Mouse (Mus musculus) forebrain, embryonic 13.5 days (tissue): ENCODE data around the gene Ppp2r2c. TPM values are rescaled to one million over a fixed set of nuclear protein-coding genes. Genes with fewer than 3 reads are reported as not detected.
A peak's percentile ranks its signal among the peaks of the same experiment; 100 is the strongest.

Experiments used
- ATAC-seq: fragments of 200-750 bp; cut with Nextera tagmentation; 2 replicates; pipeline ENCODE4 v1.8.0; 2017
- H3K27ac ChIP-seq: fragments of 300-500 bp; sonication (generic); 2 replicates; pipeline ENCODE4 v1.5.1; 2015; ENCODE audit warnings: inconsistent platforms, mild to moderate bottlenecking, moderate library complexity
- H3K27me3 ChIP-seq: fragments of 300-500 bp; sonication (generic); 2 replicates; pipeline ENCODE4 v1.6.1; 2015; ENCODE audit warnings: mild to moderate bottlenecking, inconsistent platforms
- H3K36me3 ChIP-seq: fragments of 300-500 bp; sonication (generic); 2 replicates; pipeline ENCODE4 v1.6.1; 2015; ENCODE audit warnings: mild to moderate bottlenecking, inconsistent platforms; ENCODE audit not compliant: poor library complexity, severe bottlenecking
- H3K4me1 ChIP-seq: fragments of 300-500 bp; sonication (generic); 2 replicates; pipeline ENCODE4 v1.6.1; 2015; ENCODE audit warnings: inconsistent platforms
- H3K4me2 ChIP-seq: fragments of 300-500 bp; sonication (generic); 2 replicates; pipeline ENCODE4 v1.6.1; 2015; ENCODE audit warnings: inconsistent platforms, mild to moderate bottlenecking, moderate library complexity
- H3K4me3 ChIP-seq: fragments of 300-500 bp; sonication (generic); 2 replicates; pipeline ENCODE4 v1.5.1; 2015; ENCODE audit warnings: mild to moderate bottlenecking, inconsistent platforms
- H3K9ac ChIP-seq: fragments of 300-500 bp; sonication (generic); 2 replicates; pipeline ENCODE4 v1.6.1; 2015; ENCODE audit warnings: mild to moderate bottlenecking, inconsistent platforms
- H3K9me3 ChIP-seq: fragments of 300-500 bp; sonication (generic); replicated peaks from 2 replicates; pipeline ENCODE4 v1.6.1; 2016; ENCODE audit warnings: inconsistent platforms
- WGBS: fragments of 180-500 bp; shearing (Covaris S2); methylation state at CpG from one replicate; pipeline ENCODE4 v1.1.7; 2015; 5-methylcytosine and 5-hydroxymethylcytosine counted together
- polyA plus RNA-seq: library from polyadenylated mRNA; unstranded; fragments of >200 nt; fragmentation: Nextera tagmentation; extraction: Ambion mirVana; gene quantifications from 2 replicates; pipeline ENCODE4 v1.2.1, GENCODE M21; 2015

Gene Ppp2r2c
- polyA plus RNA-seq, 1 experiment from 2014 or later = 9.0 TPM

DNA sequence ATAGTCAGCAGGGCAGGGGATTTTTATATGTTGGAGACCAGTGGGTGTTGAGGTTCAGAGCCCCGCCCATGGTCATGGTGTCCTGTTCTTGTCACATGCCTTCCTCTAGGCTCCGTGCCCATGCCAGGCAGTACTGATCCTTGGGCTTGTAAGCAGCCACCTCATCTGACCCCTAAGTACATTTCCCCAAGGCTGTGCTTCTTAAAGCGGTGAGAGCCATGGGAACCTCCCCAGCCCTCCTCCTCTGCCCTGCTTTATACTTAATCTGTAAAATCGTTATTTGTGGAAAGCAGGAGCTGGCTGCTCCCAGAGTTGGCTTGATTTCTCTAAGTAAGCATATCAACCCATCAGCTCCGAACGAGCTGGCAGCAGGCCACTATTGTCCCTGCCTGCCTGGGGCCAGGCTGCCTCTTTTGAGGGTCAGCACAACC is 31.9 kb downstream of the Ppp2r2c start:
- WGBS = 45% methylated on average over 6 of the region's 6 CpGs
- peaks cover 26% of the 10 kb centered on the region for H3K4me1 ChIP-seq
- no peaks in the 10 kb centered on the region for H3K36me3 ChIP-seq
- H3K4me2 ChIP-seq = no peak overlapping the region
- H3K9me3 ChIP-seq = no peaks in the 10 kb centered on the region
- no peak overlapping the region for H3K9ac ChIP-seq
- no peak overlapping the region for H3K4me3 ChIP-seq
- 0 out of 2 replicates have a peak, but pooled peaks cover 2% of the 10 kb centered on the region for H3K27me3 ChIP-seq
- peak overlapping the region; percentile 26; the same call in 1 of the 2 replicates for H3K27ac ChIP-seq
- ATAC-seq = no peak

DNA sequence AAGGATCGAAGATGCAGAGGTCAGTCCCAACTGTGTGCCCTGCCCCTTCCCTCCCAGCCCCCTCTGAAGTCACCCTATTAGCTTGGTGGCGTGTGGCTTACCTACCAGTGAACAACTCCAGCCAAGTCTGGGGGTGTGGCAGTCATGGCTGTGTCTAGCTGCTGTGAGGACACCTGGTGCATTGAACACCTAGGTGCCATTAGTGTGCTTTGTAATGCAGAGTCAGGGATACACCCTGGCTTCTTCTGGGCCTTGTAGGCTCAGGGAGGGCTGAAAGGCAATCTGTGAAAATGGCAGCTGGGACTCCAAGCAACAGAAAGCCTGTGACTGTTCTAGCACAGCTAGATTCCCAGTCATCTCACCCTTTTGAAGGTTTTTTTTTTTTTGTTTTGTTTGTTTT is 34.5 kb downstream of the Ppp2r2c start:
- no peak for ATAC-seq
- WGBS = 80% methylated on average over 2 of the region's 2 CpGs
- H3K4me3 ChIP-seq = no peak overlapping the region
- no peak overlapping the region for H3K27ac ChIP-seq
- no peak overlapping the region for H3K9ac ChIP-seq
- H3K36me3 ChIP-seq = no peaks in the 10 kb centered on the region
- 0 out of 2 replicates have a peak, but pooled peaks cover 3% of the 10 kb centered on the region for H3K27me3 ChIP-seq
- H3K4me1 ChIP-seq = peaks cover 32% of the 10 kb centered on the region
- H3K4me2 ChIP-seq = no peak overlapping the region
- no peaks in the 10 kb centered on the region for H3K9me3 ChIP-seq

DNA sequence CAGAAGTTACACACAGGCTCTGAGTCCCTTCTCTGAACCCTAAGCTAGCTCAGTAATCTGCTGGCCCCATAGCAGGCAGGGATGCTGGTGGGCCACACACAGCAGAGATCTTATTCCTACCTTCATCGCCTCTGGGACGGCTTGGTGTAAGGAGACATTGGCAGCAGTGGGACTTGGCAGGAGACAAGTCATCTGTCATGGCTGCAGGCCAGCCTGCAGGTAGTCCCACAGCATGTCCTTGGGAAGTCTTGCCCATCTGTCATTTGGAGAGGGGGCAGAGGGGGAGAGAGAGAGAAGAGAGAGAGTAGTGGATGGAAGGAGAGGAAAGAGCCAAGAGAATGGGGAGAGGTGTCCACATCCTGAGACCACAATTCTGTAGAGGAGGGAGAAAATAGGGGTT is 35.8 kb downstream of the Ppp2r2c start:
- 74% methylated on average over 2 of the region's 2 CpGs for WGBS
- 0 out of 2 replicates have a peak, but pooled peaks cover 3% of the 10 kb centered on the region for H3K27me3 ChIP-seq
- no peak overlapping the region for H3K27ac ChIP-seq
- H3K9me3 ChIP-seq = no peaks in the 10 kb centered on the region
- H3K4me2 ChIP-seq = no peak overlapping the region
- no peaks in the 10 kb centered on the region for H3K36me3 ChIP-seq
- peaks cover 26% of the 10 kb centered on the region for H3K4me1 ChIP-seq
- H3K4me3 ChIP-seq = no peak overlapping the region
- H3K9ac ChIP-seq = no peak overlapping the region
- no peak for ATAC-seq

DNA sequence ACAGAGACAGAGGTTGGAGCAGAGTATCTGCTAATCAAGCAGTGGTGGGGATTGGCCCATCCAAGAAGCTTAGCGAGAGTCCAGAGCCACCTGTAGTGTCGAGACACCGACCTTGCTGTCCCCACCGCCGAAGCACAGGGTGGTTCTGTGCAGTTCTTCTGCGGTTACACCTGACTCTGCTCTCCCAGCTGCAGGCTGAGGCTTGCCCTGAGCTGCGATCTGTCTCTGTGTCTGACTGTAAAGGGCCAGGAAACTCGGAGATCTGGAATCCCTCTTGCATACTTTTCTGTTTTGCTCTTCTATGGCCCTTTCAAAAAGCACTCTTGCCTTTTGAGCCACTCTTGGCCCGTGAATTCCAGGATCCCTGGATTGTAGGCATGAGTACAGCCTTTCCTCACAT is 36.4 kb downstream of the Ppp2r2c start:
- 82% methylated on average over 9 of the region's 9 CpGs for WGBS
- H3K9me3 ChIP-seq = no peaks in the 10 kb centered on the region
- no peak overlapping the region for H3K4me3 ChIP-seq
- H3K4me2 ChIP-seq = no peak overlapping the region
- H3K27ac ChIP-seq = no peak overlapping the region
- 0 out of 2 replicates have a peak, but pooled peaks cover 3% of the 10 kb centered on the region for H3K27me3 ChIP-seq
- H3K9ac ChIP-seq = no peak overlapping the region
- no peaks in the 10 kb centered on the region for H3K36me3 ChIP-seq
- no peak for ATAC-seq
- peaks cover 26% of the 10 kb centered on the region for H3K4me1 ChIP-seq

DNA sequence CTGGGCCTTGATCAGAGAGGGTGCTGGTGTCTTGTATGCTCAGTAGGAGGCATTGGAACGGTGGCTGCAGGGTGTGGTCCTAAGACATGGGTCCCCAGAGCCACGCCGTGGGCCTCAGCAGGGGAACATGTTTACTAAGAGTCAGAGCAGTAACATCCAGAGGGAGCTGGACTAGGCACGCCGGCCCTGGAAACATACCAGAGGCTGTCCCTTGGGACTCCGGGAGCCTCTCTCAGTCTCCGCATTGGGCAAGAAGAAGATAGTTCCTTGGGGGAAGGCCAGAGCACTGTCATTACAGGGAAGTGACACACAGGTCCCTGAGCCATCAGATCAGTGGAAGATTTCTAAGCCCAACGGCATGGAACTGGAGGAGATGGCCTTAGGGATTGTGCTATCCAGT is 36.9 kb downstream of the Ppp2r2c start:
- Histone ChIP-seq H3K9ac (no peak overlapping the region), H3K36me3 (no peaks in the 10 kb centered on the region), H3K4me2 (no peak overlapping the region), H3K27me3 (0 out of 2 replicates have a peak, but pooled peaks cover 3% of the 10 kb centered on the region), H3K4me1 (peaks cover 23% of the 10 kb centered on the region), H3K27ac (no peak overlapping the region), H3K9me3 (no peaks in the 10 kb centered on the region), H3K4me3 (no peak overlapping the region)
- 86% methylated on average over 8 of the region's 8 CpGs for WGBS
- ATAC-seq = no peak

DNA sequence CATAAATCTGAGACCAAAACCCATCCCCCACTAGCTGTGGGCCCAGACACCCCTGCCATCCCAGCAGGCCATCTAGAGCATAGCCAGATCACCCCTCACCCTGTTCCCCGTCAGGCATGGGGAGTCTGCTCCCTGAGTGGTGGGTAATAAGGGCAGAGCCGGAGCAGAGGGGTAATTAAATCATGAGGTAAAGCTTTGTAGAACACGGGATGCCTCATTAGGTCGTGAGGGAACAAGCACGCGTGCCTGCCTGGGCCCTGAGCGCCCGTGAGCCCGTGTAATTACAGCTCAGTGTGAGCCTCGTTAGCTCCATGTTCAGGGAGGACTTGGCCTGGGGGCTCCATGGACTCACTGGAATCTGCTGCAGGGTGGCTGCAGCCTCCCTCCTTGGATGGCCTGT is 39.4 kb downstream of the Ppp2r2c start:
- peak; percentile 50; the same call in 1 of the 2 replicates for ATAC-seq
- H3K27ac ChIP-seq = no peak overlapping the region
- 0 out of 2 replicates have a peak, but pooled peaks cover 3% of the 10 kb centered on the region for H3K27me3 ChIP-seq
- H3K4me3 ChIP-seq = no peak overlapping the region
- no peaks in the 10 kb centered on the region for H3K9me3 ChIP-seq
- H3K9ac ChIP-seq = no peak overlapping the region
- 9% methylated on average over 10 of the region's 10 CpGs for WGBS
- H3K4me1 ChIP-seq = peaks cover 32% of the 10 kb centered on the region
- H3K36me3 ChIP-seq = no peaks in the 10 kb centered on the region
- no peak overlapping the region for H3K4me2 ChIP-seq

DNA sequence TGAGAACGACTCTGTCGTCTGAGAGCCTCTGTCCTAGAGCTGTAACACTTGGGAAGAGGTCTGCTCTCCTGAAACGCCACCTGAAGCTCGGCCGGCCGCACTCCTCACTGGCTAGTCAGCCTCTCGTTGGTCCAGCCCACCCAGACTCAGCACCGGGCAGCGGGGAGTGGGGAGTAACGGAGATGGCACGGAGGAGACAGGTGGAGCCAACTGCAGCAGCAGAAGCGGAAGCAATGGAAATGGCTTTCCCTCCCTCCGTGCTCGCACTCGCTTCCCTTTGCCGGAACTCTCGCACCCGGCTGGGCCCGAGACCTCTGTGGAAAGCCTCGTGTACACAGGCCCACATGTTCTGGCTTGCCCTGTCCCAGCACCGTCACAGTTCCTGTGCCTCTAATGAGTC is 41.2 kb downstream of the Ppp2r2c start:
- Histone ChIP-seq H3K9me3 (no peaks in the 10 kb centered on the region), H3K9ac (no peak overlapping the region), H3K4me1 (peaks cover 32% of the 10 kb centered on the region), H3K4me2 (no peak overlapping the region), H3K4me3 (no peak overlapping the region), H3K36me3 (no peaks in the 10 kb centered on the region), H3K27ac (no peak overlapping the region), H3K27me3 (0 out of 2 replicates have a peak, but pooled peaks cover 3% of the 10 kb centered on the region)
- no peak for ATAC-seq
- 87% methylated on average over 21 of the region's 21 CpGs for WGBS

DNA sequence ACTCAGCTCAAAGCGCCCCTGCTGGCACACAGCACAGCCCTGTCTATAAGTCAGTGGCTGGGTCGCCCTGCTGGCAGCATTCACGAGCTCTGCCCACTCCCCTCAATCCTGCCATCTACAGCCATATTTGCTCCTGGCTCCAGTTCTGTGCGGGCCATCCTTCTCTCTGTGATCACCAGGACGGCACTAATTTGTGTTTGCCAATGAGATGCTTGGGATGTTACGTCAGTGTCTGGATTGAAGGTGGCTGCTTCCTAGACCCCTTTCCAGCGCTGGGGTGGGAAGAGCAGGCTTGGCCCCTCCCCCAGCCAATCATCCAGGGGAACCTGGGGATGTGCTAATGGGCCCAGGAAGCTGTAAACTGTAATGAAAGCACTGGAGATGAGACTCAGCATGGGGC is 42.7 kb downstream of the Ppp2r2c start:
- H3K27me3 ChIP-seq = no peaks in the 10 kb centered on the region
- no peak overlapping the region for H3K9ac ChIP-seq
- H3K27ac ChIP-seq = peak overlapping the region; percentile 57
- H3K36me3 ChIP-seq = no peaks in the 10 kb centered on the region
- no peak overlapping the region for H3K4me3 ChIP-seq
- H3K9me3 ChIP-seq = no peaks in the 10 kb centered on the region
- H3K4me1 ChIP-seq = peaks cover 32% of the 10 kb centered on the region
- 13% methylated on average over 7 of the region's 7 CpGs for WGBS
- ATAC-seq = peak; percentile 41; the same call in 1 of the 2 replicates
- no peak overlapping the region for H3K4me2 ChIP-seq

DNA sequence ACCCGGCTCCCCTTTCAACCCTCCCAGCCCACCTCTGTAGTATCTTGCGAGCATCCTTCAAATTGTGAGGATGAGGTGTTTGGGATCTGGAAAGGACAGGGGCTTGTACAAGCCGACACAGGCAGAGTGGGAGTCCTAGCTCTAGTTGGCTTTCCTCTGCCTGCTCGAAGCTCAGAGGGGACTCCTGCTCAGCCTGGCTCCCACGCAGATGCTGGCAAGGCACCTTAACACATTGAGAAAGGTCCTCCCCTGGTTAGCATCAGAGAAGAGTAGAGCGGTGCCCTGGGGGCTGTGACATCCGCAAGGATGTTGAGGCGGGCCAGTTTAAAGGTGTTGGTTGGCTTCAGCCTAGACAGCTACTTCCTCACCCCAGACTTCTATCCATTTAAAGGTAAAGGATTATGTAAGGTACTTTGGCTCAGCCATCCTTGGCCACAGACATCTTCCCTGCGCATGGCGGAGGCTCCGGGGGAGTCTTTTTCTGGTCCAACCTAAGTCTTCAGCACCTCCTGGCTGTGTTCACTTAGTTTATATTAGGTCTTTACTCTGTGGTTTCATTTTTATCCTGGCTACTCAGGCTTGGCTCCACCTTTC is 43.5 kb downstream of the Ppp2r2c start:
- no peak for ATAC-seq
- no peak overlapping the region for H3K9ac ChIP-seq
- H3K9me3 ChIP-seq = no peaks in the 10 kb centered on the region
- H3K36me3 ChIP-seq = no peaks in the 10 kb centered on the region
- H3K27me3 ChIP-seq = no peaks in the 10 kb centered on the region
- H3K4me2 ChIP-seq = no peak overlapping the region
- H3K27ac ChIP-seq = 0 out of 2 replicates have a peak overlapping the region, but pooled peaks have one; percentile 54
- H3K4me1 ChIP-seq = peaks cover 32% of the 10 kb centered on the region
- WGBS = 82% methylated on average over 11 of the region's 11 CpGs
- H3K4me3 ChIP-seq = no peak overlapping the region

DNA sequence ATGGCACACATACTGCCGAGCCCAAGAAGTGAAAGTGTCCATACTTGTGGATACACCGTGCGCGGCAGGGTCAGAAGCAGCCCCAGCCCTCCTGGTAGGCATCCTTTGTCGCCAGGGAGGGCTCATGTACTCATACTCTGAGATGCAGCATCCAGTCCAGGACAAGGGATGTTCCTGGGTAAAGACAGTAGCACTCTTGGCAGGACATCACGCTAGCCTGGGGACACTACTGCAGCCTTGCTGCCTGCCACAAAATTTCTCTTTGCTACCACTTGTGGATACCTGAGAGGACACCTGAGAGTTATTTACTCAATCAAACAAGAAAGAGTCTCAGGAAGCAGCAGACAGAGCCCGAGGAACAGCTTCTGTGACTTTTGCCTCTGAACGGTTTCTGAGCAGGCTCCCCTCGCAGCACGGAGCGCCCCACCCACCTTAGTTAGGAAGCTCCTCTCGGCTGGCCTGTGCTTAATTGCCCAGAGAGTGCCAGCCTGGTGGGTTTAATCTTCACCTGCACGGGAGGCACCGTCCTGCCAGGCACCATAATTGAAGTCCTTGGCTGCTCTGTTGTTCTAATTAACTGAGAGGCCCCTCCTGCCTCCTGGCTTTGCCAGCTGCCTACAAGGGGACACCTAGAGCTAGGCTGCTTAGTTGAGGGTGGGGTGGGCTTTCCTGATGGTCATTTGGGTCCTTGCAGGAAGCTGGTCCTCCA is 44.4 kb downstream of the Ppp2r2c start:
- no peak for ATAC-seq
- H3K4me1 ChIP-seq = peaks cover 25% of the 10 kb centered on the region
- H3K4me3 ChIP-seq = no peak overlapping the region
- H3K4me2 ChIP-seq = no peak overlapping the region
- H3K27me3 ChIP-seq = no peaks in the 10 kb centered on the region
- H3K27ac ChIP-seq = no peak overlapping the region
- H3K9me3 ChIP-seq = no peaks in the 10 kb centered on the region
- WGBS = 54% methylated on average over 14 of the region's 14 CpGs
- no peaks in the 10 kb centered on the region for H3K36me3 ChIP-seq
- no peak overlapping the region for H3K9ac ChIP-seq

DNA sequence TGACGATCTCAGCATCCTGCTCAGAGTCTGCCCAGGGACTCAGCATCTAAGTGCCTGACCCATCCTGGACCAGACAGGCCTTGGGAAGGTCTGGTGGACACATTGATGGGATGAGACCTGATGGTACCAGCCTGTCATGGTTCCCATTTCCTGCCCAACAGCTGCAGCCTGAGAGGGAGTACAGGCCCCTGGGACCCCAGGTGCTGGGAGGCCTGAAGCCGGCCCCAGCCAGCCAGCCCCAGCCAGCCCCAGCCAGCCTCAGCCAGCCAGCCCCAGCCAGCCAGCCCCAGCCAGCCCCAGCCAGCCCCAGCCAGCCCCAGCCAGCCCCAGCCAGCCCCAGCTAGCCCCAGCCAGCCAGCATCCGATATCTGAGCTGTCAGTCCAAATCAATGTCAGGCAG is 46.9 kb downstream of the Ppp2r2c start:
- no peaks in the 10 kb centered on the region for H3K9me3 ChIP-seq
- no peak overlapping the region for H3K4me2 ChIP-seq
- H3K27ac ChIP-seq = no peak overlapping the region
- H3K36me3 ChIP-seq = no peaks in the 10 kb centered on the region
- no peak overlapping the region for H3K9ac ChIP-seq
- no peak overlapping the region for H3K4me3 ChIP-seq
- WGBS = 74% methylated on average over 3 of the region's 3 CpGs
- H3K4me1 ChIP-seq = peaks cover 19% of the 10 kb centered on the region
- no peaks in the 10 kb centered on the region for H3K27me3 ChIP-seq
- ATAC-seq = no peak

DNA sequence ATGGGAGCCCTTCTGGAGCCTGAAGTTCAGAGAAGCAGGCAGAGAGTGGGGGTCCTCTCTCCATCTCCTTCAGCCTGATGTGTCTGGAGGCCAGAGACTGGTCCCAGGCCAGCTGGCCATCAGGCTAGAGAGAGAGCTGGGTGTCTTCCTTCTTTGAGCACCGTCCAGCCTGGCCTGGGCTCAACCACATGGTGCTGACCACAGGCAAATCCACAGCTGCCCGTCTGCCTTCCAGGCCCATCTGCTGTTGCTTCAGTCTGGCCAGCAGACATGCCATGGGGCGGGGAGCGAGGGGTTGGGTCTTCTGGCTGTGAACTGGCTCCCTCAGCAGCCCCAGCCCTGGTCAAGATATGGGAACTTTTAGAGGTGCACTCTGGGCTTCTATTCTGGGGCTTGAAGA is 48.3 kb downstream of the Ppp2r2c start:
- H3K9ac ChIP-seq = no peak overlapping the region
- H3K36me3 ChIP-seq = no peaks in the 10 kb centered on the region
- ATAC-seq = no peak
- H3K4me2 ChIP-seq = no peak overlapping the region
- H3K4me1 ChIP-seq = peaks cover 8% of the 10 kb centered on the region
- no peaks in the 10 kb centered on the region for H3K9me3 ChIP-seq
- H3K27ac ChIP-seq = no peak overlapping the region
- WGBS = 91% methylated on average over 4 of the region's 4 CpGs
- no peak overlapping the region for H3K4me3 ChIP-seq
- H3K27me3 ChIP-seq = no peaks in the 10 kb centered on the region
